Mouse (Mus musculus): ENCODE measurements around the gene Pfkl. TPM values are rescaled to one million over a fixed set of nuclear protein-coding genes. Genes with fewer than 3 reads are reported as not detected.
A peak's percentile ranks its signal among the peaks of the same experiment; 100 is the strongest.

Gene Pfkl
- total and polyA plus RNA-seq, 2 experiments from 2014 or later, result 98.5 to 166 TPM

- no peak overlapping the region for H3K27ac ChIP-seq (ENCODE audit: low read depth, low read length)
- H3K9me3 ChIP-seq (ENCODE audit: low read length), result no peaks in the 10 kb centered on the region
- no peaks in the 10 kb centered on the region for H3K27me3 ChIP-seq (ENCODE audit: insufficient read depth, low read length)
- H3K4me2 ChIP-seq (ENCODE audit: low read depth, low read length, poor library complexity, severe bottlenecking), result no peak overlapping the region
- no peak overlapping the region for H3K4me3 ChIP-seq (ENCODE audit: low read depth, low read length)
- peak; percentile 93 for TF ChIP-seq CTCF (IDR thresholded peaks at IDR 0.05)
- DNase-seq (ENCODE audit: low spot score) (peak; percentile 85), ATAC-seq (ENCODE audit: low FRiP score) (peak; percentile 64)
- H3K4me1 ChIP-seq (ENCODE audit: insufficient read depth, low read length), result no peaks in the 10 kb centered on the region
- peaks cover 47% of the 10 kb centered on the region for H3K36me3 ChIP-seq (ENCODE audit: insufficient read depth, low read length)
- 2% methylated on average over 4 of the region's 4 CpGs for WGBS
- no peak overlapping the region for H3K9ac ChIP-seq (replicated peaks; ENCODE audit: low read length, poor library complexity, severe bottlenecking)
Measured at GRCm38 (mm10) chr10:77984660-77985059, 25.2 kb downstream of the Pfkl start.

- Histone ChIP-seq H3K9ac (replicated peaks; ENCODE audit: low read length, poor library complexity, severe bottlenecking) (peak within 1 kb of the TSS; percentile 81), H3K36me3 (ENCODE audit: insufficient read depth, low read length) (peaks cover 21% of the 10 kb centered on the region), H3K27me3 (ENCODE audit: insufficient read depth, low read length) (no peaks in the 10 kb centered on the region), H3K4me1 (ENCODE audit: insufficient read depth, low read length) (peaks cover 4% of the 10 kb centered on the region; the same call in 1 of the 2 replicates), H3K9me3 (ENCODE audit: low read length) (no peaks in the 10 kb centered on the region), H3K4me3 (ENCODE audit: low read depth, low read length) (peak within 1 kb of the TSS; percentile 78), H3K4me2 (ENCODE audit: low read depth, low read length, poor library complexity, severe bottlenecking) (peak within 1 kb of the TSS; percentile 74), H3K27ac (ENCODE audit: low read depth, low read length) (peak within 1 kb of the TSS; percentile 77)
- ATAC-seq (ENCODE audit: low FRiP score) (peak; percentile 94), DNase-seq (ENCODE audit: low spot score) (peak; percentile 98)
- no peak for TF ChIP-seq CTCF (IDR thresholded peaks at IDR 0.05)
- under 1% methylated on average over 57 of the region's 57 CpGs for WGBS
Measured at GRCm38 (mm10) chr10:77978351-77979350, 31.2 kb downstream of the Pfkl start, which contains the start of gene 1810043G02Rik. 1810043G02Rik (plus strand) TSS chr10:77978524.

- Histone ChIP-seq H3K4me3 (ENCODE audit: low read depth, low read length) (no peak overlapping the region), H3K9me3 (ENCODE audit: low read length) (no peaks in the 10 kb centered on the region), H3K27me3 (ENCODE audit: insufficient read depth, low read length) (no peaks in the 10 kb centered on the region), H3K4me1 (ENCODE audit: insufficient read depth, low read length) (peaks cover 4% of the 10 kb centered on the region; the same call in 1 of the 2 replicates), H3K27ac (ENCODE audit: low read depth, low read length) (no peak overlapping the region), H3K9ac (replicated peaks; ENCODE audit: low read length, poor library complexity, severe bottlenecking) (no peak overlapping the region), H3K36me3 (ENCODE audit: insufficient read depth, low read length) (peaks cover 13% of the 10 kb centered on the region), H3K4me2 (ENCODE audit: low read depth, low read length, poor library complexity, severe bottlenecking) (no peak overlapping the region)
- no peak for DNase-seq (ENCODE audit: low spot score)
- ATAC-seq (ENCODE audit: low FRiP score), result no peak
- WGBS, result 73% methylated on average over 8 of the region's 8 CpGs
- TF ChIP-seq CTCF (IDR thresholded peaks at IDR 0.05), result no peak
Measured at GRCm38 (mm10) chr10:77976458-77977150, 33.3 kb downstream of the Pfkl start.

GRCm38 (mm10) chr10:77975653-77976052 lies 34.2 kb downstream of the Pfkl start:
- Histone ChIP-seq H3K4me1 (ENCODE audit: insufficient read depth, low read length) (peaks cover 4% of the 10 kb centered on the region; the same call in 1 of the 2 replicates), H3K4me2 (ENCODE audit: low read depth, low read length, poor library complexity, severe bottlenecking) (no peak overlapping the region), H3K27ac (ENCODE audit: low read depth, low read length) (no peak overlapping the region), H3K27me3 (ENCODE audit: insufficient read depth, low read length) (no peaks in the 10 kb centered on the region), H3K9me3 (ENCODE audit: low read length) (no peaks in the 10 kb centered on the region), H3K9ac (replicated peaks; ENCODE audit: low read length, poor library complexity, severe bottlenecking) (no peak overlapping the region), H3K4me3 (ENCODE audit: low read depth, low read length) (no peak overlapping the region), H3K36me3 (ENCODE audit: insufficient read depth, low read length) (peaks cover 5% of the 10 kb centered on the region; the same call in 1 of the 2 replicates)
- WGBS, result 53% methylated on average over 4 of the region's 4 CpGs
- ATAC-seq (ENCODE audit: low FRiP score) (no peak), DNase-seq (ENCODE audit: low spot score) (no peak)
- TF ChIP-seq CTCF (IDR thresholded peaks at IDR 0.05), result no peak

GRCm38 (mm10) chr10:77974811-77975210 lies 35.1 kb downstream of the Pfkl start:
- H3K4me1 ChIP-seq (ENCODE audit: insufficient read depth, low read length), result peaks cover 4% of the 10 kb centered on the region; the same call in 1 of the 2 replicates
- no peaks in the 10 kb centered on the region for H3K27me3 ChIP-seq (ENCODE audit: insufficient read depth, low read length)
- H3K9ac ChIP-seq (replicated peaks; ENCODE audit: low read length, poor library complexity, severe bottlenecking), result no peak overlapping the region
- H3K4me2 ChIP-seq (ENCODE audit: low read depth, low read length, poor library complexity, severe bottlenecking), result no peak overlapping the region
- no peak for TF ChIP-seq CTCF (IDR thresholded peaks at IDR 0.05)
- H3K9me3 ChIP-seq (ENCODE audit: low read length), result no peaks in the 10 kb centered on the region
- DNase-seq (ENCODE audit: low spot score) (no peak), ATAC-seq (ENCODE audit: low FRiP score) (no peak)
- WGBS, result 83% methylated on average over 5 of the region's 5 CpGs
- no peak overlapping the region for H3K27ac ChIP-seq (ENCODE audit: low read depth, low read length)
- H3K4me3 ChIP-seq (ENCODE audit: low read depth, low read length), result no peak overlapping the region
- H3K36me3 ChIP-seq (ENCODE audit: insufficient read depth, low read length), result no peaks in the 10 kb centered on the region

Measured in midbrain, postnatal 0 days (tissue).